In genomic region chr11:43556538-43556937, GRCm38 (mm10) we compare ENCODE assay signal across 20 mouse cellular contexts. TPM values are rescaled to one million over a fixed set of nuclear protein-coding genes. Genes with fewer than 3 reads are reported as not detected.
A peak's percentile ranks its signal among the peaks of the same experiment; 100 is the strongest.
DNase-seq lines count a peak whose midpoint lies in the region; ATAC-seq and TF ChIP-seq lines count a peak whose summit lies in the region.
"Had no signal": no experiment of that assay in that cellular context is flagged by ENCODE, and none has a peak within 500 bp of the region (broad histone marks: within the 10 kb centered on the region; RNA-seq: fewer than 3 reads in every experiment).

No protein-coding gene starts in this region.

- TF ChIP-seq EP300 in lung, postnatal 0 days (IDR thresholded peaks at IDR 0.05): no peak

- no peak for TF ChIP-seq POLR2A in kidney, adult 2 months (IDR thresholded peaks at IDR 0.05; ENCODE audit: low read depth, low read length)

- H3K27ac ChIP-seq in forebrain, postnatal 0 days (ENCODE audit: low read depth, low read length): no peak overlapping the region
- H3K27ac ChIP-seq in forebrain, embryonic 16.5 days (ENCODE audit: low read length): no peak overlapping the region
- no peak overlapping the region for H3K27ac ChIP-seq in kidney, adult 2 months (ENCODE audit: insufficient read depth, low read depth, low read length)
- no peak overlapping the region for H3K27ac ChIP-seq in lung, postnatal 0 days (ENCODE audit: low read length)
- H3K27ac ChIP-seq: embryonic facial prominence, embryonic 13.5 days; forebrain, embryonic 10.5 days; liver, embryonic 13.5 days; neural tube, embryonic 13.5 days had no signal

- no peak overlapping the region for H3K9ac ChIP-seq in forebrain, postnatal 0 days
- H3K9ac ChIP-seq in forebrain, embryonic 16.5 days (replicated peaks; ENCODE audit: low read depth, low read length): no peak overlapping the region
- H3K9ac ChIP-seq in lung, postnatal 0 days (replicated peaks; ENCODE audit: low read depth): no peak overlapping the region
- H3K9ac ChIP-seq: embryonic facial prominence, embryonic 13.5 days; liver, embryonic 13.5 days; neural tube, embryonic 13.5 days had no signal

- no peaks in the 10 kb centered on the region for H3K4me1 ChIP-seq in forebrain, postnatal 0 days (ENCODE audit: insufficient read depth)
- H3K4me1 ChIP-seq in forebrain, embryonic 16.5 days (replicated peaks; ENCODE audit: control insufficient read depth, insufficient read depth, low read length): no peaks in the 10 kb centered on the region
- 0 out of 2 replicates have a peak, but pooled peaks cover 2% of the 10 kb centered on the region for H3K4me1 ChIP-seq in kidney, adult 2 months (ENCODE audit: control insufficient read depth, insufficient read depth, low read length)
- no peaks in the 10 kb centered on the region for H3K4me1 ChIP-seq in lung, postnatal 0 days (ENCODE audit: insufficient read depth, low read depth, low read length)

- no peaks in the 10 kb centered on the region for H3K9me3 ChIP-seq in forebrain, postnatal 0 days (ENCODE audit: low read length)
- H3K9me3 ChIP-seq in forebrain, embryonic 16.5 days (ENCODE audit: control insufficient read depth, low read length): no peaks in the 10 kb centered on the region
- no peaks in the 10 kb centered on the region for H3K9me3 ChIP-seq in lung, postnatal 0 days (ENCODE audit: low read length)
- H3K9me3 ChIP-seq: embryonic facial prominence, embryonic 13.5 days; forebrain, embryonic 10.5 days; liver, embryonic 13.5 days; megakaryocyte, embryonic 14.5 days; neural tube, embryonic 13.5 days had no signal

- H3K36me3 ChIP-seq in forebrain, postnatal 0 days (ENCODE audit: insufficient read depth): no peaks in the 10 kb centered on the region; the same call in 1 of the 2 replicates
- peaks cover 3% of the 10 kb centered on the region; the same call in 1 of the 2 replicates for H3K36me3 ChIP-seq in forebrain, embryonic 16.5 days (ENCODE audit: control insufficient read depth, insufficient read depth)
- no peaks in the 10 kb centered on the region for H3K36me3 ChIP-seq in kidney, adult 2 months (ENCODE audit: control insufficient read depth, insufficient read depth, low read length)
- no peaks in the 10 kb centered on the region for H3K36me3 ChIP-seq in lung, postnatal 0 days (ENCODE audit: insufficient read depth, low read length)
- H3K36me3 ChIP-seq: liver, embryonic 13.5 days had no signal

- no peak overlapping the region for H3K4me3 ChIP-seq in forebrain, postnatal 0 days (ENCODE audit: low read depth, low read length)
- H3K4me3 ChIP-seq in forebrain, embryonic 16.5 days (replicated peaks; ENCODE audit: low read length): no peak overlapping the region
- no peak overlapping the region for H3K4me3 ChIP-seq in kidney, adult 2 months (ENCODE audit: insufficient read depth, low read depth, low read length)
- no peak overlapping the region for H3K4me3 ChIP-seq in lung, postnatal 0 days (ENCODE audit: low read depth, low read length)
- H3K4me3 ChIP-seq: embryonic facial prominence, embryonic 13.5 days; forebrain, embryonic 10.5 days; liver, embryonic 13.5 days; megakaryocyte, embryonic 14.5 days; neural tube, embryonic 13.5 days had no signal

- H3K4me2 ChIP-seq in forebrain, postnatal 0 days (ENCODE audit: low read depth): no peak overlapping the region
- no peak overlapping the region for H3K4me2 ChIP-seq in forebrain, embryonic 16.5 days (ENCODE audit: low read length)
- no peak overlapping the region for H3K4me2 ChIP-seq in lung, postnatal 0 days (replicated peaks; ENCODE audit: low read depth, low read length)
- H3K4me2 ChIP-seq: embryonic facial prominence, embryonic 13.5 days; liver, embryonic 13.5 days; neural tube, embryonic 13.5 days had no signal

- no peak for ATAC-seq in forebrain, postnatal 0 days
- ATAC-seq in forebrain, embryonic 16.5 days: no peak
- peak; percentile 33; the same call in 1 of the 2 replicates for ATAC-seq in lung, postnatal 0 days
- 0 out of 2 replicates have a peak, but pooled peaks have one; percentile 24 for ATAC-seq in megakaryocyte, adult 5-6 weeks (ENCODE audit: poor library complexity, severe bottlenecking)

- peak; percentile 23; the same call in 1 of the 2 replicates for TF ChIP-seq CTCF in forebrain, postnatal 0 days (IDR thresholded peaks at IDR 0.05; ENCODE audit: low read depth)
- peak; percentile 48 for TF ChIP-seq CTCF in kidney, adult 2 months (conservative IDR thresholded peaks at IDR 0.05; ENCODE audit: insufficient read depth, insufficient read length, low read depth, low read length)
- TF ChIP-seq CTCF in lung, postnatal 0 days (IDR thresholded peaks at IDR 0.05): peak; percentile 65

- no peaks in the 10 kb centered on the region for H3K27me3 ChIP-seq in forebrain, postnatal 0 days (ENCODE audit: insufficient read depth, low read length)
- H3K27me3 ChIP-seq in forebrain, embryonic 16.5 days (replicated peaks; ENCODE audit: control insufficient read depth, insufficient read depth, low read length): no peaks in the 10 kb centered on the region
- no peaks in the 10 kb centered on the region for H3K27me3 ChIP-seq in kidney, adult 2 months (replicated peaks; ENCODE audit: control insufficient read depth, insufficient read depth, low read length)
- H3K27me3 ChIP-seq in lung, postnatal 0 days (replicated peaks; ENCODE audit: insufficient read depth, low read length): no peaks in the 10 kb centered on the region
- H3K27me3 ChIP-seq: embryonic facial prominence, embryonic 13.5 days; liver, embryonic 13.5 days; megakaryocyte, embryonic 14.5 days; neural tube, embryonic 13.5 days had no signal

- no peak for DNase-seq in forebrain, postnatal 0 days
- DNase-seq in kidney, adult 2 months: no peak
- no peak for DNase-seq in kidney, adult 8-10 months
- no peak for DNase-seq in lung, postnatal 0 days (ENCODE audit: low spot score)
- DNase-seq in lung, postnatal 25 days (ENCODE audit: low spot score): no peak
- no peak for DNase-seq in thymus, postnatal 25 days
- DNase-seq: kidney, postnatal 10 days; layer of hippocampus, adult 9-11 months; liver, embryonic 13.5 days; right cerebral cortex, postnatal 4 days had no signal

- WGBS in forebrain, postnatal 0 days: 89% methylated on average over 11 of the region's 11 CpGs
- WGBS in forebrain, embryonic 16.5 days: 89% methylated on average over 11 of the region's 11 CpGs
- 83% methylated on average over 11 of the region's 11 CpGs for WGBS in kidney, adult 2 months
- WGBS in lung, postnatal 0 days: 72% methylated on average over 11 of the region's 11 CpGs

RNA-seq across cellular contexts. Expression of gene Ccnjl, which starts 28.0 kb away (rescaled TPM):
- 1.3 and 1.8 TPM in 2 replicates for total RNA-seq in forebrain, postnatal 0 days (2014; rRNA removed)
- 2.3 and 4.5 TPM in 2 replicates for polyA plus RNA-seq in forebrain, postnatal 0 days (2015; fragmentation: Nextera tagmentation; extraction: Ambion mirVana)
- 9.5 and 13.5 TPM in 2 replicates for polyA plus RNA-seq in forebrain, embryonic 16.5 days (2015; fragmentation: Nextera tagmentation; extraction: Ambion mirVana)
- polyA plus RNA-seq in kidney, adult 2 months (2012; rRNA removed): 1.0 and 1.1 TPM in 2 replicates
- polyA plus RNA-seq in lung, postnatal 0 days (2015; fragmentation: Nextera tagmentation; extraction: Ambion mirVana): 6.5 and 9.4 TPM in 2 replicates
- total RNA-seq in megakaryocyte, adult 5-6 weeks (2015): not detected in 2 replicates
- not detected in 2 replicates for total RNA-seq in megakaryocyte, adult 5-6 weeks (2017)
- total RNA-seq: MEL had no signal

RNA-seq across cellular contexts. Expression of gene 4933415A04Rik, which starts 30.3 kb away (rescaled TPM):
- 0.76 and 1.5 TPM in 2 replicates for total RNA-seq in forebrain, postnatal 0 days (2014; rRNA removed)
- 1.2 and 1.8 TPM in 2 replicates for polyA plus RNA-seq in forebrain, postnatal 0 days (2015; fragmentation: Nextera tagmentation; extraction: Ambion mirVana)
- 2.7 and 3.3 TPM in 2 replicates for polyA plus RNA-seq in forebrain, embryonic 16.5 days (2015; fragmentation: Nextera tagmentation; extraction: Ambion mirVana)
- polyA plus RNA-seq in kidney, adult 2 months (2012; rRNA removed): 0.24 and 0.30 TPM in 2 replicates
- polyA plus RNA-seq in lung, postnatal 0 days (2015; fragmentation: Nextera tagmentation; extraction: Ambion mirVana): 2.9 and 3.9 TPM in 2 replicates
- not detected in 2 replicates for total RNA-seq in megakaryocyte, adult 5-6 weeks (2015)
- not detected in 2 replicates for total RNA-seq in megakaryocyte, adult 5-6 weeks (2017)
- total RNA-seq: MEL had no signal

RNA-seq across cellular contexts. Expression of gene Fabp6, which starts 44.8 kb away (rescaled TPM):
- not detected in 2 replicates for total RNA-seq in forebrain, postnatal 0 days (2014; rRNA removed)
- polyA plus RNA-seq in forebrain, postnatal 0 days (2015; fragmentation: Nextera tagmentation; extraction: Ambion mirVana): not detected in 2 replicates
- polyA plus RNA-seq in forebrain, embryonic 16.5 days (2015; fragmentation: Nextera tagmentation; extraction: Ambion mirVana): not detected in 2 replicates
- polyA plus RNA-seq in kidney, adult 2 months (2012; rRNA removed): not detected in 2 replicates
- 0.47 TPM in 1 of 2 replicates, not detected in the other for polyA plus RNA-seq in lung, postnatal 0 days (2015; fragmentation: Nextera tagmentation; extraction: Ambion mirVana)
- total RNA-seq in megakaryocyte, adult 5-6 weeks (2015): not detected in 2 replicates
- total RNA-seq in megakaryocyte, adult 5-6 weeks (2017): not detected in 2 replicates
- total RNA-seq: left cerebral cortex, postnatal 25 days; MEL had no signal
- polyA plus RNA-seq: C2C12; embryonic facial prominence, embryonic 13.5 days; forebrain, embryonic 10.5 days; gonadal fat pad, adult 2 months; liver, embryonic 13.5 days; neural tube, embryonic 13.5 days had no signal

Comparison
In these comparisons a context has a peak if more than half of its experiments do, and no peak if none do; other contexts are left out.
1. ATAC-seq: peak in lung, postnatal 0 days (single experiment) and megakaryocyte, adult 5-6 weeks (single experiment); none in forebrain, postnatal 0 days (single experiment) and forebrain, embryonic 16.5 days (single experiment).
2. Peak in every context shown above with its lines, with median percentiles within 50 percentile points of each other: CTCF ChIP-seq.